Mouse (Mus musculus): Measurements from ENCODE around the gene Tm6sf1.

GRCm38 (mm10) chr7:81880797-81881196 is 22.0 kb downstream of the Tm6sf1 start:
- TF ChIP-seq POLR2A (IDR thresholded peaks at IDR 0.05; ENCODE audit: borderline replicate concordance, insufficient read depth, low read length) (no peak), CTCF (IDR thresholded peaks at IDR 0.05; ENCODE audit: borderline replicate concordance, insufficient read depth, low read depth, low read length) (no peak)
